Mouse (Mus musculus) cortical plate, adult 2 months (tissue): ENCODE results near the gene Msi2.

Source experiments
- CTCF ChIP-seq: fragments of 200-500 bp; IDR thresholded peaks from 2 replicates; pipeline ENCODE4 v1.5.1; 2011; ENCODE audit warnings: mild to moderate bottlenecking, control low read depth, low read length; ENCODE audit not compliant: insufficient read depth; ENCODE audit errors: extremely low read depth
- POLR2A ChIP-seq: fragments of 200-500 bp; IDR thresholded peaks from 2 replicates; pipeline ENCODE4 v1.6.1; 2011; ENCODE audit warnings: mild to moderate bottlenecking, low read length, control low read depth; ENCODE audit not compliant: insufficient read depth; ENCODE audit errors: extremely low read depth

DNA sequence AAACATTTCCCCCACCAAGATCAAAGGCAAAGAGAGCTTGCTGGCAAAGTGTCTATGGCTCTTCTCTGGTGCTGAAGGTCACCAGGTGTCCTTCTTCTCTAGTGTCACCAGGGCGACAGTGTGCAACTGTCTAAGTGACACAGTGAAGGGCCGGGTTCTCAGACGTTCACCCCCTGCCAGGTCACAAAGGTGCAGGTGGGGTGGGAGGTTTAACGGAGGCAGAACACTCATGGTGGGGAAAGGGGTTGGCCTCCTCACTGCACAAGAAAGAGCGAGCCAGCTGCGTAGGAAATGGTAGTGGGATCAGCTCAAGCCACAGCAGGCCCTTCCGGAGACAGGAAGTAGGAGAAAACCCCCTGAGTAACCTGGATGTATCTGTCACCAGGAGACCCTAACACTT is 91.0 kb downstream of the Msi2 start:
- TF ChIP-seq CTCF (no peak), POLR2A (no peak)
